ENCODE assay signal across 8 mouse cellular contexts in the genomic region with DNA sequence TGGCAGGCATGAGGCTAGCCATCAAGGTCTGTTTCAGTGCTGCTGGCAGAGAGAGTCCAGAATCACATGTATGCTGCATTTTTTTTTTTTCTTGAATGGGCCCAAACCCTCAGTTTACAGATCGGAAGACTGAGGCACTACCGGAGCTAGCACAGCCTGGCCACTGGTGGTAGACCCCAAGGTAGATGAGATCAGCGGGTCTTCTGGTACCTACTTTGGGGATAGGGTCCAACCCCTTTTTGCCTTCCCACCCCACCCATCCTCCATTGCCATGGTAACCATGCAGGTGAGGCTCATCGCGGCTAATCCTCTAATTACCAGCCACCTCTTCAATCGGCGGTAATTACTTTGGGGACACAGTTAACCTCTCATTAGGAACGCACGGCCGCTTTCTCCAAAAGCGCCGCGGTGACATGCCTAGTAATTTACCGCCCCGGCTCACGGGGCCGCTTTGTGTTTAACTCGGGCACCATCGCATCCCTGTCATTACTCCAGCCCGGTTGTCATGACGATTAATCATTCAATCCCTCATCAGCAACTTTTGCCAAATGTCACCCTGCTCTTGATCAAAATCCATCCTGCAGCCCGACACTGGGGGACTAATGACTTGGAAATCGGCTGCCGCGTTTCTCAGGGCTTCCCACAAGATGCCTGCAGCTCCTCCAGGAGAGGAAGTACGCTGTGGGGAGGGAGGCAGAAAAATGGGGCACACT. TPM values are rescaled to one million over a fixed set of nuclear protein-coding genes. Genes with fewer than 3 reads are reported as not detected.
DNase-seq lines count a peak whose midpoint lies in the region; ATAC-seq and TF ChIP-seq lines count a peak whose summit lies in the region.

No protein-coding gene starts in this region.

- TF ChIP-seq EP300 in heart, postnatal 0 days (IDR thresholded peaks at IDR 0.05; ENCODE audit: low read depth), result no peak

- H3K4me3 ChIP-seq in heart, embryonic 13.5 days, result peak overlapping the region; percentile 24
- H3K4me3 ChIP-seq in ES-E14 (ENCODE audit: insufficient read depth in 1 of 2, low read depth in 1 of 2, low read length in 2 of 2, poor library complexity in 1 of 2, severe bottlenecking in 1 of 2), result peak overlapping the region; percentile 9 to 12; a peak in 1 of 4 replicates
- H3K4me3 ChIP-seq in heart, postnatal 0 days (ENCODE audit: low read depth, low read length), result no peak overlapping the region
- H3K4me3 ChIP-seq in midbrain, embryonic 12.5 days, result no peak overlapping the region

- no peak for DNase-seq in heart, adult 8-10 months (ENCODE audit: low spot score)
- DNase-seq in ES-E14 (ENCODE audit: low read depth, low spot score), result no peak
- no peak for DNase-seq in heart, postnatal 0 days (ENCODE audit: low spot score)
- DNase-seq in adrenal gland, adult 8-10 months, result no peak
- no peak for DNase-seq in gastrocnemius, postnatal 36 days
- DNase-seq in cerebellum, postnatal 36 days, result no peak

- 0 out of 2 replicates have a peak overlapping the region, but pooled peaks have one; percentile 52 for H3K9ac ChIP-seq in heart, embryonic 13.5 days
- no peak overlapping the region for H3K9ac ChIP-seq in ES-E14 (ENCODE audit: insufficient read depth, low read depth, low read length, poor library complexity, severe bottlenecking)
- no peak overlapping the region for H3K9ac ChIP-seq in heart, postnatal 0 days (replicated peaks; ENCODE audit: low read depth, low read length)
- no peak overlapping the region for H3K9ac ChIP-seq in midbrain, embryonic 12.5 days (replicated peaks)

- H3K9me3 ChIP-seq in heart, embryonic 13.5 days, result peaks cover 1% of the 10 kb centered on the region; the same call in 1 of the 2 replicates
- H3K9me3 ChIP-seq in ES-E14 (ENCODE audit: control insufficient read depth, insufficient read depth, low read depth, low read length), result no peaks in the 10 kb centered on the region
- H3K9me3 ChIP-seq in heart, postnatal 0 days (replicated peaks; ENCODE audit: control insufficient read depth, low read length), result no peaks in the 10 kb centered on the region
- peaks cover 2% of the 10 kb centered on the region; the same call in 1 of the 2 replicates for H3K9me3 ChIP-seq in midbrain, embryonic 12.5 days

- peak overlapping the region; percentile 58 for H3K4me2 ChIP-seq in heart, embryonic 13.5 days
- 0 out of 2 replicates have a peak overlapping the region, but pooled peaks have one; percentile 11 for H3K4me2 ChIP-seq in heart, postnatal 0 days (ENCODE audit: low read depth, low read length)
- peak overlapping the region; percentile 42 for H3K4me2 ChIP-seq in midbrain, embryonic 12.5 days (replicated peaks)

- in situ Hi-C loops in ES-E14 (cut with MboI; ENCODE audit: low sequenced_read_pairs in 2 of 2, unreplicated experiment in 2 of 2), result no loop called here

- intact Hi-C loops in gastrocnemius, postnatal 36 days (cut with DNase I), result no loop called here

- no peak for TF ChIP-seq CTCF in heart, postnatal 0 days (IDR thresholded peaks at IDR 0.05; ENCODE audit: low read depth)

- peaks cover 30% of the 10 kb centered on the region for H3K4me1 ChIP-seq in heart, embryonic 13.5 days
- peaks cover 13 to 24% of the 10 kb centered on the region in 2 experiments for H3K4me1 ChIP-seq in ES-E14 (ENCODE audit: control insufficient read depth in 2 of 2, insufficient read depth in 2 of 2, low read length in 2 of 2, poor library complexity in 1 of 2)
- peaks cover 14% of the 10 kb centered on the region for H3K4me1 ChIP-seq in heart, postnatal 0 days (ENCODE audit: control insufficient read depth, insufficient read depth)
- H3K4me1 ChIP-seq in midbrain, embryonic 12.5 days, result peaks cover 27% of the 10 kb centered on the region

- H3K27ac ChIP-seq in heart, embryonic 13.5 days (replicated peaks), result no peak overlapping the region
- no peak overlapping the region for H3K27ac ChIP-seq in ES-E14 (ENCODE audit: insufficient read depth, low read depth, low read length, poor library complexity, severe bottlenecking)
- H3K27ac ChIP-seq in heart, postnatal 0 days (ENCODE audit: low read depth), result no peak overlapping the region
- H3K27ac ChIP-seq in midbrain, embryonic 12.5 days (replicated peaks), result peak overlapping the region; percentile 11; the same call in 1 of the 2 replicates

- ATAC-seq in heart, embryonic 13.5 days (ENCODE audit: extremely low read depth, insufficient number of reproducible peaks, low FRiP score, low TSS enrichment), result no peak
- ATAC-seq in heart, postnatal 0 days (ENCODE audit: insufficient read depth, low read depth), result no peak
- peak; percentile 70; the same call in 1 of the 2 replicates for ATAC-seq in midbrain, embryonic 12.5 days (ENCODE audit: low FRiP score, low read depth)

- 9% methylated on average over 26 of the region's 26 CpGs for WGBS in heart, embryonic 13.5 days
- 11% methylated on average over 26 of the region's 26 CpGs for WGBS in heart, postnatal 0 days
- WGBS in midbrain, embryonic 12.5 days, result 6% methylated on average over 26 of the region's 26 CpGs

- H3K36me3 ChIP-seq in heart, embryonic 13.5 days, result no peaks in the 10 kb centered on the region
- H3K36me3 ChIP-seq in ES-E14 (ENCODE audit: control insufficient read depth, insufficient read depth, low read length, poor library complexity, severe bottlenecking), result no peaks in the 10 kb centered on the region
- H3K36me3 ChIP-seq in heart, postnatal 0 days (replicated peaks; ENCODE audit: control insufficient read depth, insufficient read depth, low read length), result no peaks in the 10 kb centered on the region
- no peaks in the 10 kb centered on the region for H3K36me3 ChIP-seq in midbrain, embryonic 12.5 days

- H3K27me3 ChIP-seq in heart, embryonic 13.5 days (replicated peaks), result peaks cover 43% of the 10 kb centered on the region
- H3K27me3 ChIP-seq in heart, postnatal 0 days (ENCODE audit: control insufficient read depth, insufficient read depth, low read length), result peaks cover 16% of the 10 kb centered on the region
- H3K27me3 ChIP-seq in midbrain, embryonic 12.5 days, result peaks cover 76% of the 10 kb centered on the region

TF ChIP-seq in ES-E14, 5 proteins besides CTCF, POLR2A, EP300 and RAD21:
- TF ChIP-seq ZC3H11A (IDR thresholded peaks at IDR 0.05; ENCODE audit: borderline replicate concordance, low read depth, low read length) (no peak), ZNF384 (IDR thresholded peaks at IDR 0.05; ENCODE audit: low read depth, low read length) (0 out of 2 replicates have a peak, but pooled peaks have one; percentile 42)

RNA-seq across cellular contexts. Expression of gene Fam222a, which starts 30.4 kb away (rescaled TPM):
- 0.59 and 0.79 TPM in 2 replicates for polyA plus RNA-seq in heart, embryonic 13.5 days (2015; fragmentation: Nextera tagmentation; extraction: Ambion mirVana)
- total RNA-seq in heart, adult 8-10 months (2022), result 1 to 10 TPM; 1.2 to 2.4 (median 1.7) TPM
- 1.2 and 2.2 TPM in 2 replicates for total RNA-seq in ES-E14 (2012; rRNA removed)
- 0.97 and 5.0 TPM in 2 replicates for total RNA-seq in heart, postnatal 0 days (2014; rRNA removed; ENCODE audit: low replicate concordance)
- 0.97 and 1.3 TPM in 2 replicates for polyA plus RNA-seq in heart, postnatal 0 days (2015; fragmentation: Nextera tagmentation; extraction: Ambion mirVana)
- 9.4 and 10.2 TPM in 2 replicates for polyA plus RNA-seq in midbrain, embryonic 12.5 days (2016; fragmentation: Nextera tagmentation; extraction: Ambion mirVana)
- 10 to 100 TPM; 28.1 to 47.2 (median 33.7) TPM for total RNA-seq in adrenal gland, adult 8-10 months (2022)
- total RNA-seq in gastrocnemius, postnatal 36 days (2021), result under 1 TPM; 0.22 to 0.28 TPM

Comparison
In these comparisons a context has a peak if more than half of its experiments do, and no peak if none do; other contexts are left out.
1. H3K4me3 ChIP-seq: peak in heart, embryonic 13.5 days (single experiment) and ES-E14 (2 of 2); none in heart, postnatal 0 days (single experiment) and midbrain, embryonic 12.5 days (single experiment).
2. Peak in every context shown above with its lines, with median percentiles within 50 percentile points of each other: H3K4me2 ChIP-seq.